Mouse (Mus musculus) thymus, adult 2 months (tissue): ENCODE results near the gene Fam81b.

Experiments used
- CTCF ChIP-seq: fragments of 200-500 bp; IDR thresholded peaks from 2 replicates; pipeline ENCODE4 v1.5.1; 2012; ENCODE audit warnings: mild to moderate bottlenecking, control low read depth, low read length, moderate library complexity, borderline replicate concordance; ENCODE audit not compliant: control insufficient read depth, poor library complexity, insufficient read depth; ENCODE audit errors: extremely low read depth
- POLR2A ChIP-seq: fragments of 200-500 bp; IDR thresholded peaks from 2 replicates; pipeline ENCODE4 v1.6.1; 2012; ENCODE audit warnings: mild to moderate bottlenecking, low read length, control low read depth, moderate library complexity; ENCODE audit not compliant: control insufficient read depth, poor library complexity, insufficient read depth; ENCODE audit errors: extremely low read depth

DNA sequence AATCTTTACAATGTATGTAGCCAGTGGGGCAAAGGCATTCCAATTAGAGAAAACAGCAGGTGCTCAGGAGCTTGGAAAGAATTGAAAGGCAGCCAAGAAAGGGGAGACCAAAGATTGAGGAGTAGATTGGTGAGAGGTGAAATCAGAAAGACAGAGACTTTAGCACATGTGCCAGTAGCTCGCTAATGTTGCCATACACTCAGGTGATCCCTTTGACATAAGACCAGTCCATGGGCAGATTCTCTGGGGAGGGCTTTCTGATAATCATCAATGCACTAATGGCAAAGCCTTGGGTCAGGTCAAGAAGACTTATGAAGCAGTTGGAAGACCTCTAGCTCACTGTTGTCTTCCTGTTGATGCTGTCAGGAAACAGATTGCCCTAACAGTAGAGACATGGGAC is 671 bp downstream of the Fam81b start:
- no peak for TF ChIP-seq CTCF
- no peak for TF ChIP-seq POLR2A
